Mouse (Mus musculus) central nervous system, embryonic 11.5 days (tissue): ENCODE data around the gene 1700086D15Rik. TPM values are rescaled to one million over a fixed set of nuclear protein-coding genes. Genes with fewer than 3 reads are reported as not detected.

ENCODE experiments used
- polyA plus RNA-seq: library from polyadenylated mRNA; depleted of rRNA; stranded (reverse); fragments of >200 nt; gene quantifications from 2 replicates; pipeline ENCODE4 v1.2.3, GENCODE M21; 2012; rRNA removed

The 1700086D15Rik gene
- 0.06 and 0.21 TPM in 2 replicates for polyA plus RNA-seq

GRCm38 (mm10) chr11:65159791-65160190, at the start of gene 1700086D15Rik:
Gene 1700086D15Rik (minus strand): TSS chr11:65159891.

GRCm38 (mm10) chr11:65162767-65163120, 3.1 kb upstream of the 1700086D15Rik start, which contains the start of gene Arhgap44:
Gene Arhgap44 (minus strand): TSS chr11:65162961.

Other genes with a start within 250 kb of the 1700086D15Rik start
- 30.1 and 31.2 TPM in 2 replicates for gene Elac2, start 180.9 kb downstream of the 1700086D15Rik start, polyA plus RNA-seq
- gene Arhgap44, start 3.1 kb upstream of the 1700086D15Rik start, polyA plus RNA-seq: 2.5 and 3.7 TPM in 2 replicates
- gene Myocd, start 110.1 kb upstream of the 1700086D15Rik start, polyA plus RNA-seq: 0.88 and 1.7 TPM in 2 replicates